ENCODE assay signal across 13 mouse cellular contexts in genomic region chr3:38853650-38854049, GRCm38 (mm10). TPM values are rescaled to one million over a fixed set of nuclear protein-coding genes. Genes with fewer than 3 reads are reported as not detected.
DNase-seq lines count a peak whose midpoint lies in the region; ATAC-seq and TF ChIP-seq lines count a peak whose summit lies in the region.
"Had no signal": no experiment of that assay in that cellular context is flagged by ENCODE, and none has a peak within 500 bp of the region (broad histone marks: within the 10 kb centered on the region; RNA-seq: fewer than 3 reads in every experiment).

No protein-coding gene starts in this region.

- TF ChIP-seq EP300 in lung, postnatal 0 days (IDR thresholded peaks at IDR 0.05): no peak

- H3K36me3 ChIP-seq in lung, postnatal 0 days (ENCODE audit: insufficient read depth, low read length): no peaks in the 10 kb centered on the region
- no peaks in the 10 kb centered on the region for H3K36me3 ChIP-seq in heart, embryonic 11.5 days (ENCODE audit: control insufficient read depth, insufficient read depth, low read length)

- DNase-seq in gastrocnemius, adult 2 months: no peak
- no peak for DNase-seq in gastrocnemius, postnatal 36 days
- DNase-seq in lung, postnatal 0 days (ENCODE audit: low spot score): peak; percentile 29
- DNase-seq in lung, postnatal 4 days: no peak
- DNase-seq in thymus, postnatal 14 days: peak; percentile 72
- DNase-seq in layer of hippocampus, adult 18-20 months (ENCODE audit: low spot score in 2 of 2): no peak
- DNase-seq: cerebellum, adult 18-20 months; gastrocnemius, postnatal 10 days; heart, postnatal 10 days; kidney, postnatal 10 days had no signal

- no peak for ATAC-seq in lung, postnatal 0 days
- peak; percentile 62; the same call in 1 of the 2 replicates for ATAC-seq in common myeloid progenitor, adult 5-6 weeks (replicated peaks; ENCODE audit: low read depth, poor library complexity, severe bottlenecking)
- ATAC-seq in heart, embryonic 11.5 days (replicated peaks; ENCODE audit: insufficient number of reproducible peaks, low FRiP score, low TSS enrichment): no peak

- H3K27ac ChIP-seq in gastrocnemius, adult 2 months: no peak overlapping the region
- H3K27ac ChIP-seq in lung, postnatal 0 days (ENCODE audit: low read length): no peak overlapping the region
- no peak overlapping the region for H3K27ac ChIP-seq in heart, embryonic 11.5 days (ENCODE audit: low read depth, low read length)

- no peak overlapping the region for H3K4me3 ChIP-seq in gastrocnemius, adult 2 months
- H3K4me3 ChIP-seq in lung, postnatal 0 days (ENCODE audit: low read depth, low read length): no peak overlapping the region
- H3K4me3 ChIP-seq in heart, embryonic 11.5 days (ENCODE audit: low read depth, low read length): no peak overlapping the region
- H3K4me3 ChIP-seq: megakaryocyte, embryonic 14.5 days had no signal

- H3K9me3 ChIP-seq in lung, postnatal 0 days (ENCODE audit: low read length): no peaks in the 10 kb centered on the region
- no peaks in the 10 kb centered on the region for H3K9me3 ChIP-seq in heart, embryonic 11.5 days (replicated peaks; ENCODE audit: control insufficient read depth, low read length)
- H3K9me3 ChIP-seq: megakaryocyte, embryonic 14.5 days had no signal

- TF ChIP-seq CTCF in gastrocnemius, adult 2 months (IDR thresholded peaks at IDR 0.05): 0 out of 2 replicates have a peak, but pooled peaks have one; percentile 8
- peak; percentile 54 for TF ChIP-seq CTCF in lung, postnatal 0 days (IDR thresholded peaks at IDR 0.05)

- H3K4me1 ChIP-seq in lung, postnatal 0 days (ENCODE audit: insufficient read depth, low read depth, low read length): no peaks in the 10 kb centered on the region
- H3K4me1 ChIP-seq in heart, embryonic 11.5 days (ENCODE audit: control insufficient read depth, insufficient read depth, low read length): no peaks in the 10 kb centered on the region
- H3K4me1 ChIP-seq: megakaryocyte, embryonic 14.5 days had no signal

- WGBS in lung, postnatal 0 days: 15% methylated on average over 3 of the region's 3 CpGs
- WGBS in heart, embryonic 11.5 days (ENCODE audit: insufficient replicate concordance): 27% methylated on average over 3 of the region's 3 CpGs

- intact Hi-C loops in gastrocnemius, adult 2 months (cut with DNase I): no loop called here
- intact Hi-C loops in gastrocnemius, postnatal 36 days (cut with DNase I): no loop called here

- no peak overlapping the region for H3K9ac ChIP-seq in lung, postnatal 0 days (replicated peaks; ENCODE audit: low read depth)
- no peak overlapping the region for H3K9ac ChIP-seq in heart, embryonic 11.5 days (ENCODE audit: low read depth, low read length)

- no peak overlapping the region for H3K4me2 ChIP-seq in lung, postnatal 0 days (replicated peaks; ENCODE audit: low read depth, low read length)
- H3K4me2 ChIP-seq in heart, embryonic 11.5 days: no peak overlapping the region

- H3K27me3 ChIP-seq in lung, postnatal 0 days (replicated peaks; ENCODE audit: insufficient read depth, low read length): no peaks in the 10 kb centered on the region
- no peaks in the 10 kb centered on the region for H3K27me3 ChIP-seq in heart, embryonic 11.5 days (ENCODE audit: control insufficient read depth, insufficient read depth, low read length)
- H3K27me3 ChIP-seq: megakaryocyte, embryonic 14.5 days had no signal

RNA-seq across cellular contexts. Expression of gene Fat4, which starts 33.1 kb away (rescaled TPM):
- 1 to 10 TPM; 2.0 to 3.6 TPM for total RNA-seq in gastrocnemius, adult 2 months (2021)
- total RNA-seq in gastrocnemius, postnatal 36 days (2021): 1 to 10 TPM; 2.4 to 2.9 TPM
- polyA plus RNA-seq in lung, postnatal 0 days (2015; fragmentation: Nextera tagmentation; extraction: Ambion mirVana): 3.3 and 3.5 TPM in 2 replicates
- total RNA-seq in common myeloid progenitor, adult 5-6 weeks (2017): under 0.01 TPM in 1 of 2 replicates, not detected in the other
- total RNA-seq in layer of hippocampus, adult 18-20 months (2021): 10 to 100 TPM; 24.1 to 28.5 TPM
- 4.7 and 5.3 TPM in 2 replicates for polyA plus RNA-seq in heart, embryonic 11.5 days (2014; fragmentation: Nextera tagmentation; extraction: Ambion mirVana)

Comparison
In these comparisons a context has a peak if more than half of its experiments do, and no peak if none do; other contexts are left out.
1. DNase-seq: peak in lung, postnatal 0 days (single experiment) and thymus, postnatal 14 days (single experiment); none in gastrocnemius, adult 2 months (single experiment), gastrocnemius, postnatal 36 days (0 of 2), lung, postnatal 4 days (0 of 2) and layer of hippocampus, adult 18-20 months (0 of 2).
2. RNA of gene Fat4, which starts 33.1 kb away (total RNA-seq): 24.1 to 28.5 TPM in layer of hippocampus, adult 18-20 months; 2.0 to 3.6 TPM in gastrocnemius, adult 2 months, 2.4 to 2.9 TPM in gastrocnemius, postnatal 36 days and under 0.01 TPM in common myeloid progenitor, adult 5-6 weeks; every median in the first group is over 4 times any median in the second.